Mouse (Mus musculus) MEL (cell line): ENCODE data around the gene Ncln. TPM values are rescaled to one million over a fixed set of nuclear protein-coding genes. Genes with fewer than 3 reads are reported as not detected.

ENCODE experiments used
- DNase-seq: peaks from one replicate; pipeline ENCODE4 v3.0.0; 2011; ENCODE audit warnings: low read depth, low spot score
- H3K27ac ChIP-seq: 2 replicates; pipeline ENCODE4 v1.5.1; 2012; ENCODE audit warnings: low read depth, mild to moderate bottlenecking, control low read depth, low read length, moderate library complexity; ENCODE audit not compliant: control insufficient read depth
- H3K27me3 ChIP-seq, 2 experiments: fragments of 150-350 bp in 1 of 2; sonication (generic) in 1 of 2; 2 replicates each; pipeline ENCODE4 v1.6.1; 2012; ENCODE audit warnings: low read length in 2 of 2, mild to moderate bottlenecking in 2 of 2, improper control_type of control experiment in 1 of 2, moderate library complexity in 1 of 2; ENCODE audit not compliant: insufficient read depth in 2 of 2, control insufficient read depth in 1 of 2
- H3K36me3 ChIP-seq, 2 experiments: 2 replicates each; pipeline ENCODE4 v1.6.1; 2012 to 2014; ENCODE audit warnings: low read length in 2 of 2, improper control_type of control experiment in 1 of 2, inconsistent platforms in 1 of 2, mild to moderate bottlenecking in 1 of 2; ENCODE audit not compliant: insufficient read depth in 2 of 2, control insufficient read depth in 1 of 2
- H3K4me1 ChIP-seq, 2 experiments: fragments of 150-350 bp in 1 of 2; sonication (generic) in 1 of 2; 2 replicates each; pipeline ENCODE4 v1.6.1; 2012; ENCODE audit warnings: low read length in 2 of 2, improper control_type of control experiment in 1 of 2, mild to moderate bottlenecking in 1 of 2; ENCODE audit not compliant: insufficient read depth in 2 of 2, control insufficient read depth in 1 of 2
- H3K4me3 ChIP-seq, 2 experiments: fragments of 150-350 bp in 1 of 2; sonication (generic) in 1 of 2; 2 replicates each; pipeline ENCODE4 v1.5.1; 2012; ENCODE audit warnings: low read depth in 2 of 2, low read length in 2 of 2, mild to moderate bottlenecking in 2 of 2, moderate library complexity in 2 of 2, control low read depth in 1 of 2, improper control_type of control experiment in 1 of 2; ENCODE audit not compliant: control insufficient read depth in 1 of 2, insufficient read depth in 1 of 2
- H3K79me2 ChIP-seq: 2 replicates; pipeline ENCODE4 v1.6.1; 2012; ENCODE audit warnings: mild to moderate bottlenecking, low read length, moderate library complexity; ENCODE audit not compliant: control insufficient read depth, poor library complexity, insufficient read depth
- H3K9ac ChIP-seq: 2 replicates; pipeline ENCODE4 v1.6.1; 2012; ENCODE audit warnings: low read depth, mild to moderate bottlenecking, control low read depth, low read length, moderate library complexity; ENCODE audit not compliant: control insufficient read depth, poor library complexity, severe bottlenecking
- H3K9me3 ChIP-seq: fragments of 150-350 bp; sonication (generic); replicated peaks from 2 replicates; pipeline ENCODE4 v1.6.1; 2012; ENCODE audit warnings: mild to moderate bottlenecking, low read length, improper control_type of control experiment, moderate library complexity; ENCODE audit not compliant: insufficient read depth
- BHLHE40 ChIP-seq: IDR thresholded peaks from 2 replicates; pipeline ENCODE4 v1.6.1; 2012; ENCODE audit warnings: low read depth, mild to moderate bottlenecking, inconsistent platforms, low read length, improper control_type of control experiment, borderline replicate concordance
- CHD2 ChIP-seq: IDR thresholded peaks from 2 replicates; pipeline ENCODE4 v1.6.1; 2011; ENCODE audit warnings: low read length, improper control_type of control experiment
- CTCF ChIP-seq, 3 experiments: IDR thresholded peaks in 2 of 3; conservative IDR thresholded peaks in 1 of 3; 2 replicates each; pipeline ENCODE4 v1.5.1; 2011 to 2012; ENCODE audit warnings: low read length in 3 of 3, low read depth in 2 of 3, mild to moderate bottlenecking in 2 of 3, improper control_type of control experiment in 1 of 3, inconsistent platforms in 1 of 3, mixed read lengths in 1 of 3, moderate library complexity in 1 of 3; ENCODE audit not compliant: control insufficient read depth in 1 of 3, insufficient read depth in 1 of 3, poor library complexity in 1 of 3, severe bottlenecking in 1 of 3
- ELF1 ChIP-seq: IDR thresholded peaks from 2 replicates; pipeline ENCODE4 v1.6.1; 2014; ENCODE audit warnings: low read depth, mild to moderate bottlenecking, inconsistent platforms, low read length, improper control_type of control experiment, moderate library complexity
- EP300 ChIP-seq, 2 experiments: IDR thresholded peaks; 2 replicates each; pipeline ENCODE4 v1.6.1; 2011; ENCODE audit warnings: improper control_type of control experiment in 2 of 2, low read length in 2 of 2, low read depth in 1 of 2, mild to moderate bottlenecking in 1 of 2
- ETS1 ChIP-seq: IDR thresholded peaks from 2 replicates; pipeline ENCODE4 v1.6.1; 2012; ENCODE audit warnings: low read depth, mild to moderate bottlenecking, inconsistent platforms, low read length, improper control_type of control experiment, moderate library complexity
- GATA1 ChIP-seq: IDR thresholded peaks from 2 replicates; pipeline ENCODE4 v1.6.1; 2011; ENCODE audit warnings: low read depth, low read length, improper control_type of control experiment
- HCFC1 ChIP-seq: IDR thresholded peaks from 2 replicates; pipeline ENCODE4 v1.6.1; 2012; ENCODE audit warnings: low read depth, mild to moderate bottlenecking, inconsistent platforms, low read length, improper control_type of control experiment, moderate library complexity
- JUND ChIP-seq: IDR thresholded peaks from 2 replicates; pipeline ENCODE4 v1.6.1; 2011; ENCODE audit warnings: low read depth, mild to moderate bottlenecking, improper control_type of control experiment, low read length
- KAT2A ChIP-seq: conservative IDR thresholded peaks from 2 replicates; pipeline ENCODE4 v1.6.1; 2012; ENCODE audit warnings: low read depth, low read length, improper control_type of control experiment, inconsistent platforms
- MAFK ChIP-seq: IDR thresholded peaks from 2 replicates; pipeline ENCODE4 v1.6.1; 2011; ENCODE audit warnings: low read depth, mild to moderate bottlenecking, low read length, improper control_type of control experiment, borderline replicate concordance
- MAX ChIP-seq: IDR thresholded peaks from 2 replicates; pipeline ENCODE4 v1.6.1; 2011; ENCODE audit warnings: low read length, improper control_type of control experiment
- MAZ ChIP-seq: IDR thresholded peaks from 2 replicates; pipeline ENCODE4 v1.6.1; 2012; ENCODE audit warnings: low read depth, mild to moderate bottlenecking, inconsistent platforms, low read length, improper control_type of control experiment
- MXI1 ChIP-seq: IDR thresholded peaks from 2 replicates; pipeline ENCODE4 v1.6.1; 2011; ENCODE audit warnings: mild to moderate bottlenecking, low read depth, low read length, improper control_type of control experiment
- MYB ChIP-seq: IDR thresholded peaks from 2 replicates; pipeline ENCODE4 v1.6.1; 2011; ENCODE audit warnings: mild to moderate bottlenecking, low read depth, low read length, improper control_type of control experiment
- MYC ChIP-seq: IDR thresholded peaks from 2 replicates; pipeline ENCODE4 v1.6.1; 2011; ENCODE audit warnings: low read depth, mild to moderate bottlenecking, low read length, improper control_type of control experiment, moderate library complexity
- NELFE ChIP-seq: IDR thresholded peaks from 2 replicates; pipeline ENCODE4 v1.6.1; 2011; ENCODE audit warnings: low read depth, low read length, improper control_type of control experiment
- NRF1 ChIP-seq: IDR thresholded peaks from 2 replicates; pipeline ENCODE4 v1.6.1; 2014; ENCODE audit warnings: low read depth, mild to moderate bottlenecking, inconsistent platforms, low read length, improper control_type of control experiment, moderate library complexity; ENCODE audit not compliant: poor library complexity, insufficient read depth, severe bottlenecking
- POLR2A ChIP-seq, 2 experiments: IDR thresholded peaks; 2 replicates each; pipeline ENCODE4 v1.6.1; 2011 to 2012; ENCODE audit warnings: low read length in 2 of 2, mild to moderate bottlenecking in 2 of 2, control low read depth in 1 of 2, improper control_type of control experiment in 1 of 2, low read depth in 1 of 2, moderate library complexity in 1 of 2; ENCODE audit not compliant: control insufficient read depth in 1 of 2, insufficient read depth in 1 of 2, poor library complexity in 1 of 2
- POLR2AphosphoS2 ChIP-seq: IDR thresholded peaks from 2 replicates; pipeline ENCODE4 v1.6.1; 2011; ENCODE audit warnings: low read length, improper control_type of control experiment
- POLR2AphosphoS5 ChIP-seq: IDR thresholded peaks from 2 replicates; pipeline ENCODE4 v1.6.1; 2012; ENCODE audit warnings: low read depth, borderline replicate concordance, mild to moderate bottlenecking, inconsistent platforms, low read length, moderate library complexity, mixed read lengths
- RCOR1 ChIP-seq: IDR thresholded peaks from 2 replicates; pipeline ENCODE4 v1.6.1; 2012; ENCODE audit warnings: low read depth, mild to moderate bottlenecking, inconsistent platforms, low read length, improper control_type of control experiment
- SIN3A ChIP-seq: IDR thresholded peaks from 2 replicates; pipeline ENCODE4 v1.6.1; 2012; ENCODE audit warnings: low read length, improper control_type of control experiment, inconsistent platforms
- SMC3 ChIP-seq: IDR thresholded peaks from 2 replicates; pipeline ENCODE4 v1.6.1; 2011; ENCODE audit warnings: low read depth, low read length, improper control_type of control experiment
- TAL1 ChIP-seq: IDR thresholded peaks from 2 replicates; pipeline ENCODE4 v1.6.1; 2012; ENCODE audit warnings: mild to moderate bottlenecking, inconsistent platforms, low read length, moderate library complexity, mixed read lengths
- TBP ChIP-seq: IDR thresholded peaks from 2 replicates; pipeline ENCODE4 v1.8.0; 2011; ENCODE audit warnings: low read depth, low read length, improper control_type of control experiment
- TCF12 ChIP-seq: IDR thresholded peaks from 2 replicates; pipeline ENCODE4 v1.6.1; 2014; ENCODE audit warnings: low read depth, mild to moderate bottlenecking, inconsistent platforms, low read length, improper control_type of control experiment, moderate library complexity
- USF1 ChIP-seq: IDR thresholded peaks from 2 replicates; pipeline ENCODE4 v1.6.1; 2014; ENCODE audit warnings: low read depth, mild to moderate bottlenecking, inconsistent platforms, low read length, improper control_type of control experiment, moderate library complexity
- USF2 ChIP-seq, 2 experiments: IDR thresholded peaks; 2 replicates each; pipeline ENCODE4 v1.6.1; 2011 to 2012; ENCODE audit warnings: improper control_type of control experiment in 2 of 2, low read length in 2 of 2, borderline replicate concordance in 1 of 2, inconsistent platforms in 1 of 2, low read depth in 1 of 2, mild to moderate bottlenecking in 1 of 2; ENCODE audit not compliant: insufficient read depth in 1 of 2
- ZC3H11A ChIP-seq: IDR thresholded peaks from 2 replicates; pipeline ENCODE4 v1.6.1; 2012; ENCODE audit warnings: low read depth, mild to moderate bottlenecking, inconsistent platforms, low read length, improper control_type of control experiment
- ZKSCAN1 ChIP-seq: IDR thresholded peaks from 2 replicates; pipeline ENCODE4 v1.6.1; 2012; ENCODE audit warnings: low read depth, mild to moderate bottlenecking, inconsistent platforms, low read length, improper control_type of control experiment, moderate library complexity
- ZMIZ1 ChIP-seq: IDR thresholded peaks from 2 replicates; pipeline ENCODE4 v1.6.1; 2012; ENCODE audit warnings: low read depth, mild to moderate bottlenecking, inconsistent platforms, low read length, improper control_type of control experiment, moderate library complexity
- ZNF384 ChIP-seq: IDR thresholded peaks from 2 replicates; pipeline ENCODE4 v1.6.1; 2012; ENCODE audit warnings: low read depth, mild to moderate bottlenecking, inconsistent platforms, low read length, improper control_type of control experiment
- polyA plus RNA-seq, 2 experiments: library from polyadenylated mRNA; stranded (reverse) in 1 of 2; unstranded in 1 of 2; fragments of >175 nt in 1 of 2; fragments of >200 nt in 1 of 2; gene quantifications; 2 replicates each; pipeline versions ENCODE4 v1.2.1 to v1.2.4; 2012; ENCODE audit warnings: low replicate concordance in 2 of 2, low read depth in 1 of 2; ENCODE audit not compliant: insufficient read length in 2 of 2, insufficient read depth in 1 of 2, missing spikeins in 1 of 2
- total RNA-seq: library from RNA; depleted of rRNA; stranded (reverse); fragments of 300-350 nt; gene quantifications from 2 replicates; pipeline ENCODE4 v1.2.3, GENCODE M21; 2012

The Ncln gene
- total and polyA plus RNA-seq, 3 experiments, result 136 to 276 (median 215) TPM

GRCm38 (mm10) chr10:81525017-81525694 is 29.0 kb upstream of the Ncln start:
- peak overlapping the region; percentile 89 for H3K9ac ChIP-seq
- TF ChIP-seq ZC3H11A (no peak), EP300 (IDR thresholded peaks at IDR 0.05; ENCODE audit: low read depth in 1 of 2, low read length in 2 of 2) (peak; percentile 53 to 81), USF1 (no peak), NRF1 (peak; percentile 45; the same call in 1 of the 2 replicates), ETS1 (peak; percentile 75), JUND (no peak), MAX (peak; percentile 85), TBP (peak; percentile 31; the same call in 1 of the 2 replicates), MAFK (no peak), POLR2AphosphoS2 (peak; percentile 88), BHLHE40 (no peak), HCFC1 (peak; percentile 53; the same call in 1 of the 2 replicates), ZNF384 (no peak), SMC3 (no peak), ZKSCAN1 (no peak), CHD2 (no peak), TCF12 (peak; percentile 69), KAT2A (no peak; the same call in 1 of the 2 replicates), MXI1 (peak; percentile 90), ELF1 (peak; percentile 63), GATA1 (peak; percentile 65; the same call in 1 of the 2 replicates), TAL1 (no peak), CTCF (IDR thresholded peaks at IDR 0.05 in 2 of 3, conservative IDR thresholded peaks at IDR 0.05 in 1 of 3; ENCODE audit: control insufficient read depth in 1 of 3, insufficient read depth in 1 of 3, low read depth in 2 of 3, low read length in 3 of 3, poor library complexity in 1 of 3, severe bottlenecking in 1 of 3) (no peak), MYC (no peak; the same call in 1 of the 2 replicates), USF2 (IDR thresholded peaks at IDR 0.05; ENCODE audit: borderline replicate concordance in 1 of 2, insufficient read depth in 1 of 2, low read depth in 1 of 2, low read length in 2 of 2) (no peak), MYB (peak; percentile 72), POLR2AphosphoS5 (no peak), ZMIZ1 (peak; percentile 70), SIN3A (peak; percentile 46; the same call in 1 of the 2 replicates), NELFE (peak; percentile 74), MAZ (peak; percentile 93), POLR2A (IDR thresholded peaks at IDR 0.05; ENCODE audit: control insufficient read depth in 1 of 2, insufficient read depth in 1 of 2, low read depth in 1 of 2, low read length in 2 of 2, poor library complexity in 1 of 2) (peak; percentile 75 to 81), RCOR1 (peak; percentile 12; the same call in 1 of the 2 replicates)
- TF ChIP-seq, all 39 proteins: peak for 18
- Histone ChIP-seq H3K27me3 (no peaks in the 10 kb centered on the region), H3K36me3 (peaks cover 0 to 6% of the 10 kb centered on the region in 2 experiments; a peak in 2 of 4 replicates), H3K27ac (peak overlapping the region; percentile 96), H3K79me2 (peaks cover 11% of the 10 kb centered on the region), H3K9me3 (no peaks in the 10 kb centered on the region), H3K4me3 (peak overlapping the region; percentile 80 to 87), H3K4me1 (peaks cover 0 to 18% of the 10 kb centered on the region in 2 experiments; a peak in 3 of 4 replicates)
- DNase-seq, result peak; percentile 86
